Mouse (Mus musculus) mature B cell (primary cell): ENCODE results near the gene Gm11562.

Experiments used
- in situ Hi-C: fragments of 300-500 bp; cut with MboI; formaldehyde crosslinking; loops from 2 replicates; pipeline ENCODE4 v1.14.3; 2019

The Gm11562 gene

GRCm38 (mm10) chr11:99585096-99585495 is 35.1 kb downstream of the Gm11562 start:
- in situ Hi-C loops, result no loop called here

GRCm38 (mm10) chr11:99583245-99583704 is 37.0 kb downstream of the Gm11562 start, which contains the start of gene Krtap1-4:
Gene Krtap1-4 (minus strand): TSS chr11:99583654.
- in situ Hi-C loops, result no loop called here

- in situ Hi-C loops, result no loop called here
Measured at GRCm38 (mm10) chr11:99581564-99581963, 38.7 kb downstream of the Gm11562 start.

GRCm38 (mm10) chr11:99581051-99581450 is 39.2 kb downstream of the Gm11562 start:
- in situ Hi-C loops, result no loop called here

GRCm38 (mm10) chr11:99580636-99581035 is 39.6 kb downstream of the Gm11562 start, which contains the start of gene Krtap1-5:
Gene Krtap1-5 (minus strand): TSS chr11:99581016.
- in situ Hi-C loops, result no loop called here

GRCm38 (mm10) chr11:99574106-99574505 is 46.1 kb downstream of the Gm11562 start:
- in situ Hi-C loops, result no loop called here

- in situ Hi-C loops, result no loop called here
Measured at GRCm38 (mm10) chr11:99573164-99573563, 47.1 kb downstream of the Gm11562 start.
